Comparison of ENCODE assay signal across 11 mouse cellular contexts in the genomic region with DNA sequence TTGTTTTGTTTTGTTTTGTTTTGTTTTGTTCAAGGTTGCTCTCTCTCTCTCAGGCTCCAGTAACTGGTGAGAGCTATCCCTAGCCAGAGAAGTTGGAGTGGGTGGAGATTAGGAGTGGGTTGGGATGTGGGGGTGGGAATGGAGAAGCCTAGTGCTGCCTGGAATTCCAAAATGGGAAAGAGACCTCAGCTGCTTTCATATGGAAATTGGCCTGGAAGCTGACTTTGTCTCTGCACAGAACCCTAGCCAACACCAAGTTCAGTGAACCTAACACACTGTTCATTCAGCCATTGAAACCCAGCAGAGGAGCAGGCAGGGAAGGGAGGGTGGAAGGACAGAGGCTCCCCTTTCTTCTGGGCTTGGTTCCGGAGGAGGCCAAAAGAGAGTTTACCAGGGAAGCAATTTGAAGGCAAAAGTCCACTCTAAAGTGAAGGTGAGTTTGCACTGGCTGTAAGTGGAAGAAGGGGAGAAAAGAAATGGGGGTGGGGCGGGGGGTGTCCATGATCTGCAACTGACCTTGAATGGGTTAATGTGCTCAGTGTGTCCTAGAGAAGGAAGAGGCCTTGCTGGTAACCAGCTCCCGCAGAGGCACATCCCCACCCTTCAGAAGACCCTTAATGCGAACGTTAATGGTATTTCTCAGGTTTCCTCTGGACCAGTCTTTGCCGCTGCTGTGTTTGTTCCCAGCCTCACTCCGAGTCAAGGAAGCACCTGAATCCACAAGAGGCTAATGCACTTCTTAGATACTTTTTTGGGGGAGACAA.
DNase-seq lines count a peak whose midpoint lies in the region; ATAC-seq lines count a peak whose summit lies in the region.
"Had no signal": no experiment of that assay in that cellular context is flagged by ENCODE, and none has a peak within 500 bp of the region (broad histone marks: within the 10 kb centered on the region; RNA-seq: fewer than 3 reads in every experiment).

No protein-coding gene starts in this region.

- no peak overlapping the region for H3K9ac ChIP-seq in forebrain, embryonic 13.5 days
- H3K9ac ChIP-seq: intestine, embryonic 15.5 days; lung, embryonic 14.5 days had no signal

- no peaks in the 10 kb centered on the region for H3K9me3 ChIP-seq in forebrain, embryonic 13.5 days (replicated peaks)
- H3K9me3 ChIP-seq: intestine, embryonic 15.5 days had no signal

- H3K36me3 ChIP-seq in forebrain, embryonic 13.5 days (ENCODE audit: poor library complexity, severe bottlenecking): no peaks in the 10 kb centered on the region
- H3K36me3 ChIP-seq: intestine, embryonic 15.5 days had no signal

- peaks cover 25% of the 10 kb centered on the region for H3K27me3 ChIP-seq in forebrain, embryonic 13.5 days
- H3K27me3 ChIP-seq: intestine, embryonic 15.5 days had no signal

- peaks cover 27% of the 10 kb centered on the region for H3K4me1 ChIP-seq in forebrain, embryonic 13.5 days
- H3K4me1 ChIP-seq: intestine, embryonic 15.5 days had no signal

- 0 out of 2 replicates have a peak, but pooled peaks have one; percentile 24 for ATAC-seq in cerebellum, adult (ENCODE audit: insufficient number of reproducible peaks, low FRiP score, low TSS enrichment)
- ATAC-seq in forebrain, embryonic 13.5 days: peak; percentile 77
- no peak for ATAC-seq in activated CD4-positive, CD25-positive, alpha-beta regulatory T cell, adult 4 months
- ATAC-seq: intestine, embryonic 15.5 days had no signal

- H3K4me3 ChIP-seq in forebrain, embryonic 13.5 days: no peak overlapping the region
- H3K4me3 ChIP-seq: erythroblast, embryonic 14.5 days; intestine, embryonic 15.5 days had no signal

- H3K4me2 ChIP-seq in forebrain, embryonic 13.5 days: peak overlapping the region; percentile 16; the same call in 1 of the 2 replicates
- H3K4me2 ChIP-seq: intestine, embryonic 15.5 days; lung, embryonic 14.5 days had no signal

- no peak for DNase-seq in cerebellum, postnatal 25 days
- DNase-seq in ES-CJ7 (ENCODE audit: low read depth, low spot score): peak; percentile 99
- DNase-seq in layer of hippocampus, postnatal 36 days: peak; percentile 20 to 21
- DNase-seq in thymus, postnatal 25 days: no peak
- DNase-seq in lung, postnatal 4 days: no peak
- DNase-seq: lung, embryonic 14.5 days had no signal

- 16% methylated on average over 7 of the region's 7 CpGs for WGBS in forebrain, embryonic 13.5 days

- no peak overlapping the region for H3K27ac ChIP-seq in forebrain, embryonic 13.5 days
- H3K27ac ChIP-seq: intestine, embryonic 15.5 days had no signal

Comparison
In these comparisons a context has a peak if more than half of its experiments do, and no peak if none do; other contexts are left out.
1. DNase-seq: peak in ES-CJ7 (single experiment) and layer of hippocampus, postnatal 36 days (2 of 2); none in cerebellum, postnatal 25 days (0 of 2), thymus, postnatal 25 days (single experiment) and lung, postnatal 4 days (0 of 2).